Mouse (Mus musculus) spleen, adult 18-20 months (tissue): Measurements from ENCODE around the gene Parg.
A peak's percentile ranks its signal among the peaks of the same experiment; 100 is the strongest.
"Not testable (repeated sequence)": the region's sequence is repeated elsewhere in the genome, so short reads cannot be mapped to it uniquely, and the experiment has no call there.

Source experiments
- DNase-seq, 2 experiments: peaks; one replicate each; pipeline ENCODE4 v3.0.0; 2022; ENCODE audit warnings: mixed read lengths in 2 of 2

Parg gene

DNA sequence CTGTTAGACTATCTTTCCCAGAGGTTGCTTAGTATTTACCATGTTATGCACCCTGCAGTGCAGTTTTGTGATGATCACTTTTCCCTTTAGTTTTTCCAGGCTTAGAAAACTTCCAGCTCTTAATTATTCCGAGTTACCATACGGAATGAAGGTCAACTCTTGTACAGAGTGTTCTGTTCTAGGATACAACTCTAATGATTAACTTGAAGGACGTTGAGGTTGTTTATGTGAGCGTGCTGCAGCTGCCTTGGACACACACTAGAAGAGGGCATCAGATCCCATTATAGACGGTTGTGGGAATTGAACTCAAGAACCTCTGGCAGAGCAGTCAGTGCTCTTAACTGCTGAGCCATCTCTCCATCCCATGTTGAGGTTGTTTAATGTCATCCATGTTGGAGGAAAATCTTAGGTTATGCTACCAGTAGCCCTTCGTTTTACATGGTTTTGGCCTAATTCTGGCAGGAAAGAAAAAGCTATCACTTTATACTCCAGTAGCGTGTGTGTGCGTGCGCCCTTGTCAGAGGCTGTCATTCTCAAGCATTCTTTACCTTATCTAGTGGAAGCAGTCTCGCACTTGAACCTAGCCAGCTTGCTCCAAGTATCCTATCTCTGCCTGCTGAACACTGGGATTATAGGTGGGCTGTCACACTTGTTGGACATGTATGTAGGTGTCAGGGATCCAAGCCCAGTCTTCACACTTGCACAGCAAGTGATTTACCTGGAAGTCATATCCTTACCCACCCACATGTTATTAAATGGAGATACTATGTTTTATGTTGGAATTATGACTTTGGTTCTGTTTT is 22.2 kb upstream of the Parg start:
- DNase-seq, result no peak

- no peak for DNase-seq
These were observed 20.9 kb upstream of the Parg start for GRCm38 (mm10) chr14:32180861-32181260.

DNA sequence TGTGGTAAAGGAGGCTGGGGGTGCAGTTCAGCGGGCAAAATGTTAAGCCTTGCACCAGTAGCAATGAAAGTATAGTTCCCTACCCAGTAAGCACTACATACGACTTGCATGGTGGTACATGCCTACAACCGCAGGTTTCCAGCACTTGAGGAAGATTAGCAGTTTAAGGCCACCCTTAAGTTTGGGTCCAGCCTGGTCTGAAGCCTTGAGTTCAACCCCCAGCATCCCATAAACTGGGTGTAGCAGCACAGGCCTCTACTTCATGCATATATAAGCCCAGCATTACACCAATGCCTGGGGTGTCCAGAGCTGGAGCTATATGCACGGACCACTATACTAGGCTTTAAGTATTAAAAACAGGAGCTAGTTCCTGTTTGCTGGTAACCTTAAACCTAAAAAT is 17.9 kb upstream of the Parg start:
- DNase-seq, result no peak

GRCm38 (mm10) chr14:32190627-32191391 is 10.9 kb upstream of the Parg start:
- no peak for DNase-seq

DNA sequence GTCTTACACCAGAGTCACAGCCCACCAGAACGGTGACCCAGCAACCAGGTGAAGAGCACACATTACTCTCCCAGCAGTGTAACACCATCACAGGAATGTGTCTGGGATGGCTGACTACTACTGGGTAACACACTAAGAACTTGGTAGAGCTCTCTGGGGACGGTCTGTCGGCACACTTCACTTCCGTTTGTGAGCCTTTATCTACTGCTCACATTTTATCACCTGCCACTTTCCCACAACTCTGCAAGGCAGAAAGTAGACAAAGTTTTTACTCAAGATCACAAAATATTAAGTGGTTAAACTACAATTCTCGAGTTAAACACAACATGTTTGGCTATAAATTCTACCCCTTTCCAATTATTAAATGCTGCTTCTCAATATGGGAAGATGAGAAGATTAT is 9.8 kb upstream of the Parg start:
- no peak for DNase-seq

DNA sequence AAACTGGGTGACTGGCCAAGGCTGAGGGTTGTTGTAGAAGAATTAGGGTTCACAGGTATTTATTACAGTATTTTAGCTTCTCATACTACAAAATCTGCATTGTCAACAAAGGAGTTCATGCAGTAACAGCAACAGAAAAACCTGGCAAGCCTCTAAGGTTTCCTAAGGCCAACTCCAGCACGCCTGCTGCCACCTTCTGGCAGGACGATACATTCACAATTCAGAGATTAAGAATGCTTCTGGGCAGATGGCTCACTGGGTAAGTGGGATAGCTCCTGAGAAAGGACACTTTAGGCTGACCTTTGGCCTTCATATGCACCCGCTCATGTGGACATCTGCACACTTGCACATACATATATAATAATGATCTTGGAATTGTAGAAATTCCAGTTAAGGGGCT is 9.3 kb upstream of the Parg start:
- peak in 1 of 2 experiments; percentile 49 for DNase-seq

DNA sequence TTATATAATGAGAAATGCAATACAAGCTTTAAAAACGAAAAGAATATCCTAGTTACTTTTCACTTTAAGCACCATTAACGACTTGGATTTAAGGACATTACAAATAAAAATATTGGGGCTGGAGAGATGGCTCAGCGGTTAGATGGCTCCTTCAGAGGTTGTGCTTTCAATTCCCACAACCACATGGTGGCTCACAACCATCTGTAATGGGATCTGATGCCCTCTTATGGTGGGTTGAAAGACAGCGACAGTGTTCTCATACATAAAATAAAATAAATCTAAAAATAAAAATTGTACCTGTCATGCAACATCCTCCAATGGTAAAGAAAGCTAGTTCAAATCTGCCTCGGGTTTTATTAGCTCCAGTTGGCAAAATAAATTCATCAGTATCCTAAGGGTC is 8.2 kb upstream of the Parg start:
- DNase-seq, result not testable (repeated sequence)

DNA sequence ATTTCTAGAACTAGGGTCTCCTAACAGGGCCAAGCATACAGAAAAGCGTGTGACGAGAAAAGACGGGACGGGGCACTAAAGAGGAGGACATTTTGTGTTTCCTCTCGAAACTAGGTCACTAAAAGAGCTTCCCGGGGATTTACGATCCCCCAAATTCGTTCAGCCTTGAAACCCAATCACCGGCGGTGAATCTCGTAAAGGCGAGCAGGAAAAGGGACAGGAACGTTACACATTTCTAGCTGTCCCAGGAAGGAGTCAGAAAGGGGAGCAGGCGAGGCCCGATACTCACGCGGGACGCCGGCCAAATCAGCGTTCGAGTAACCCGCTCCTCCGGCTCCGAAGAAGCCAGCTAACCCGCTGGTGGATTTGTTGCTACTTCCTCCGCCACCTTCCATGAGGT is 395 bp upstream of the Parg start:
- DNase-seq, result no peak

GRCm38 (mm10) chr14:32226601-32227000 is 24.9 kb downstream of the Parg start:
- no peak for DNase-seq

GRCm38 (mm10) chr14:32228996-32229395 is 27.2 kb downstream of the Parg start:
- peak in 1 of 2 experiments; percentile 65 for DNase-seq

DNA sequence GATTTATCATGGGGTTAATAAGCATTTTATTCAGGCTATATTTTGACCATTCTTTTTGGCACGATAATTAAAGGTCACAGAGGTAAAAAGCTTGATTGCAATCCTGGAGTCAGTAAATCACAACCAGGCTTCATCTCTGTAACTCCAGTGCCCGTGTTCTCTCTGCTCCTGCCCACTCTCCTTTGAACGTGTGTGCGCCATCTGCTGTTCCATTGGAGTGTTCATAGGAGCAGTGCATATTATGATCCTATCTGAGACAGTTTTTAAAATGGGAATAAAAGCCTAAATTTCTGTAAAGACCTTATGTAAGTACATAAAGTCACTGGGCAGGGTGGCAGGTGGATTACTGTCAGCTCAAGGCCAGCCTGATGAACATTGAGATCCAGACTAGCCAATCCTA is 40.7 kb downstream of the Parg start:
- DNase-seq, result no peak

DNA sequence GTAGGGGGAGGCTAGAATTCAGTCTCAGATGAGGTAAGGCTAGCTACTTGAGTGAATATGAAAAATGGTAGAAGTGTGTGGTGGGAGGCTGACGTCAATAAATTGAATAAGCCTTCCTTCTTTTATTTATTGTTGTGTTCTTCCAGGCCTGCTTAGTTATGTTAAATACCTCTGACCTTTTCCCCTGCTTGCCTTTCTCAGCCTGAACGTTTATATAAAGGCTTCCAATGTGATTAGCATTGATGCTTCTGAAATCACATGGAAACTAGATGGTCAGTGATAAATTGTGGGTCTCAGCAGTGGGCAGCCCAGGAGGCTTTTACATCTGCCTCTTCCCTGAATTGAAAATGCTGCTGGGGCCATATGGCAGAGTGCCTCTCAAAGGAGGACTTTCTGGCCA is 44.3 kb downstream of the Parg start:
- no peak for DNase-seq

DNA sequence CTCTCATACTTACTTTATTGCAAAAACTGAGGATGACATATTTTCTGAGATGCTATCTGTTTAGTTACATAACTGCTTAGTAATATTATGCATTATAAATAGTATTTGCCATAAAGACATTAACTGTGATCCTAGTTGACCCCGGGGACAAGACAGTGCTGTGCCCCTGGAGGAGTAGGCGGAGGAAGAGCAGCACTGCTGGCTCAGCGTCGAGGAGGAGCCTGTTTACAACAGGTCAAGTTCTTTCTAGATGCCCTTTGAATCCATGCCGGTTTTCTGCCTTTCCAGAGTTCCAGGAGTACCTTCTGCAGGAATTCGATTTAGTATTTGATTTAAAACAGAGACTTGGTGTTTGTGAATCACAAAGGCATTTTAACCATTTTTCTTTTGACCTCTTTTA is 47.9 kb downstream of the Parg start:
- DNase-seq, result no peak

DNA sequence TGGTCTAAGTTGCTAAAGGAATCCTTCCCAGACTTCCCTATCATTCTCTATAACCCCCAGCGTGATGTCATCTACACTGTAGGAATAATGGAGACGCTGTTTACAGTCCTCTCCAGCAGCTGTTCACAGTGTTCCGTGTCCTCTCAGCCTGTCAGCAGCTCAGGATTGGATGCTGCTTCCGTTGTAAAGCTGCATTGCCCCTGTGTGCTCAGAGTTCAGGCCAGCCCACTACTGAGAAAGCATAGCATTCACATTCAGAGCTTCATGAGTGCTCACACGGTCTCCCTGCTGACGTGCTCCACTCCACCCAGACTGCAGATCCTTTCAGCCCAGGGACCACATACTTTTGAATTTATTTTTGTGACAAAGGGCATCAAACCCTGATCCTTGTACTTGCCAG is 59.1 kb downstream of the Parg start:
- DNase-seq, result no peak

GRCm38 (mm10) chr14:32261741-32262140 is 60.0 kb downstream of the Parg start:
- no peak for DNase-seq

GRCm38 (mm10) chr14:32268999-32269398 is 67.2 kb downstream of the Parg start:
- DNase-seq, result no peak

GRCm38 (mm10) chr14:32269589-32269988 is 67.8 kb downstream of the Parg start:
- no peak for DNase-seq

DNA sequence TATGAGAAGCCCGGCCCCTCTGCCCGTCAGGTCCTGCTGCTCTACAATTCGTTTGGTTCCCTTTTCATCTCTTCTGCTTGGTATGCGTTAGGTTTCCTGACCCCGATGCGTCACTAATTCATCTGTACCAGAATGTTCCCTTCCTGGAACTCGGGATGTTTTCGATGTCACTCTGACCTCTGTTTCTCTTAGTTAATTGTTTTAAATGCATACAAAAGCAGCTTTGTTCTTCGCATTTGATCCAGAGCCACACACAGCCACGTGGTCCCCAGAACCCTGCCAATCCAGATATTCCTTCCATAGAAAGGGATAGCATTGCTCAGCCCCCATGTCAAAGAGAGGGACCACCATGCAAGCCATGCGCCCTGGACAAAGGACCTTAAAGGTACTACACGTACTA is 99.9 kb downstream of the Parg start:
- no peak for DNase-seq

DNA sequence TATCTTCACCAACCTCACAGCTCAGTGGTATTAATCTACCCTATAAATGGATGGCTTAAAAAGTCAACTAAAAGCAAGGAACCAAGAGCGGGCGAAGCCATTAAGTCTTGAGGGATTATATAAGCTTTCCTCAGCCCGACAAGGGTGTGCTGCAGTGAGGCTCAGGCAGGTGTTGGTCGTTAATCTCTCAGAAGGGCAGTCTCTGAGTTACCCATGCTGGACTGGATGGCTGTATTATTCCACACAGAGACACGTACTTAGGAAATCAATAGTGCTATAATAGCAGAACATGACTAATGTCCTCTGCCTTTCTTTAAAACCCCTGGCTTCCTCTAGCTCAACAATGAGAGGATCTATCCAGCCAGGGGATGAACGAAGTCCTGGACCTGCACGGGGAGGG is 100.7 kb downstream of the Parg start:
- DNase-seq, result no peak

GRCm38 (mm10) chr14:32304921-32305320 is 103.2 kb downstream of the Parg start:
- no peak for DNase-seq

- DNase-seq, result peak in 1 of 2 experiments; percentile 36
These were observed 108.1 kb downstream of the Parg start for GRCm38 (mm10) chr14:32309876-32310275.

DNA sequence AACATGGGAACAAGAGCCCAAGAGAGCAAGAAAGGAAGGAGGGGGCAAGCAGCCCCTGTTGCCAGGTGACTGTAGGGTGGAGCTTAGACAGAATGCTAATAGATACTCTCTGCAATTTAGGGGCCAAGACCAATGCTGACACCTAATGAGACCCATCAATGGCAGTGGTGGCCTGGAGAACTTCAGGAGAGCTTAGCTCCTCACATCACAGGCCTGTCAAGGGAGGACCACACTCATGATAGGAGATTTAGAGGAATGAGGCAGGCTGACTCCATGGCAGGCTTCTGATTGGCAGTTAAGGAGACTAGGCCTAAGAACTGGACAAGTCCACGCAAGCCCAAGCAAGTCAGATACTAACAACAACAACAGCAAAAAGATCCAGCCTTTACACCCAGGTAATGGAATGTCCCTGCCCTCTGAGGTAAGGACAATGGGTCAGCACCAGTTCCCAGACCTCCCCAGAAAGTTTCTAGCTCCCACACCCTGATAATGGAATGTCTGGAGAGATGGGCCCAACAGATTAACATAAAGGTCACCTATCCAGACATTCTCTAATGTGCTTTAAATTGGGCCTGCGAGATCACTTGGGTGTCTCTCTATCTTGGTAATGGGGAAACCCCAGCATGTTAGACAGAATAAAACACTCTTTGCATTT is 109.8 kb downstream of the Parg start:
- DNase-seq, result no peak

DNA sequence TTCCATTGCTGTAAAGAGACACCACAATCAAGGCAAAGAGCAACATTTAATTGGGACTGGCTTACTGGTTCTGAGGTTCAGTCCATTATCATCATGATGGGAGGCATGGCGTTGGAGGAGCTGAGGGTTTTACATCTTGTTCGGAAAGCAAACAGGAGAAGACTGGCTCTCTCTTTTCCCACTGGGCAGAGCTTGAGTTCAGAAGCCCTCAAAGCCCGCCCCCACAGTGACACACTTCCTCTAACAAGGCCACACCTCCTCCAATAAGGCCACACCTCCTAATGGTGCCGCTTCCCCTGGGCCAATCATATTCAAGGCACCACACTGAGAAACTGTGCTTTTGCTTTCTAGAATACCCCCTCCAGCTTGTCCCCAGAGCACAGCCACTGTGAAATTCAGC is 116.1 kb downstream of the Parg start:
- no peak for DNase-seq
